Mouse (Mus musculus) small intestine, adult 2 months (tissue): ENCODE measurements around the gene Chrna9.

Source experiments
- CTCF ChIP-seq: fragments of 200-500 bp; IDR thresholded peaks from 2 replicates; pipeline ENCODE4 v1.5.1; 2012; ENCODE audit warnings: low read depth, mild to moderate bottlenecking, control low read depth, inconsistent platforms, low read length, moderate library complexity, mixed read lengths; ENCODE audit not compliant: insufficient replicate concordance, insufficient read length; ENCODE audit errors: extremely low read depth
- POLR2A ChIP-seq: fragments of 200-500 bp; IDR thresholded peaks from 2 replicates; pipeline ENCODE4 v1.6.1; 2012; ENCODE audit warnings: low read depth, mild to moderate bottlenecking, control low read depth, inconsistent platforms, low read length, moderate library complexity

- no peak for TF ChIP-seq CTCF
- TF ChIP-seq POLR2A = no peak
These were observed 25.9 kb downstream of the Chrna9 start for GRCm38 (mm10) chr5:65960597-65960950.
